Mouse (Mus musculus): ENCODE data around the gene Brd4. TPM values are rescaled to one million over a fixed set of nuclear protein-coding genes. Genes with fewer than 3 reads are reported as not detected.
A peak's percentile ranks its signal among the peaks of the same experiment; 100 is the strongest.

The Brd4 gene
- polyA plus RNA-seq, 1 experiment: 85.6 TPM

DNA sequence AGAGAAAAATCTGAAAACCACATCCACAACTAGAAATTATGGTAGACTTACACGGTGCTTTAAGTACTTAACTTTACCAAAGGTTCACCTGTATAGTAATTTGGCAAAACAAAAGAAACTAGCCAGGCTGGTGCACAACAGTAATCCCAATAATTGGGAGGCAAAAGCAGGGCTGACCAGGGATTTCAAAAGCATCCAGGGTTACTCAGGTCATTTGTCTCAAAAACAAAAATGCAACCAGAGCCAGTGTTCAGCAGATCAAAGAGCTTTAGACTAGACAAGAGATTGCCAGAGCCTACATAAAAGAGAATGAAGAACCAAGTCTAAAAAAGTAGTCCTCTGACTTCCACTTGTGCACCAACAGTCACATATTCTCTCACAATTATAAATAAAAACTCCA, 7.3 kb downstream of the Brd4 start:
- DNase-seq (ENCODE audit: low read depth): no peak
- TF ChIP-seq POLR2A (IDR thresholded peaks at IDR 0.05; ENCODE audit: borderline replicate concordance, extremely low read depth, insufficient read depth, insufficient read length, poor library complexity, severe bottlenecking) (no peak), CTCF (IDR thresholded peaks at IDR 0.05; ENCODE audit: borderline replicate concordance, extremely low read depth, insufficient read depth, insufficient read length) (no peak)

DNA sequence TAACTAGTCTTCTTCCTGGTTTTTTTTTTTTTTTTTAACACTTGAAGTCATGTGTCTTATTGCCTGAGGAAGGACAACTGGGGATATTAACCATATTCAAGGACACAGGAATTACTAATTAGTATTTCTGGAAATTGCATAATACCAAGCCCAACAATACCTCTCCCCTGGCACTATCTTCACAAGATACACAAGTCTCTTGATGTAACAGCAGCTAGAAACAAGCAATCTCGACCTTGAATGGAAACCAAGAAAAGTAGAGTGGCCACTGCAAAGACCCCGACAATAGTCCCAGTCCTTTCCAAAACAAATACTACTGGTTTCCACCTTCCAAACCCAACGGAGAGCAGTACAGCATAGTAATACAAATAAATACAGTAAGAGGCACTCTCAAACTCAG, 9.0 kb downstream of the Brd4 start:
- TF ChIP-seq POLR2A (IDR thresholded peaks at IDR 0.05; ENCODE audit: borderline replicate concordance, extremely low read depth, insufficient read depth, insufficient read length, poor library complexity, severe bottlenecking) (no peak), CTCF (IDR thresholded peaks at IDR 0.05; ENCODE audit: borderline replicate concordance, extremely low read depth, insufficient read depth, insufficient read length) (no peak)
- no peak for DNase-seq (ENCODE audit: low read depth)

DNA sequence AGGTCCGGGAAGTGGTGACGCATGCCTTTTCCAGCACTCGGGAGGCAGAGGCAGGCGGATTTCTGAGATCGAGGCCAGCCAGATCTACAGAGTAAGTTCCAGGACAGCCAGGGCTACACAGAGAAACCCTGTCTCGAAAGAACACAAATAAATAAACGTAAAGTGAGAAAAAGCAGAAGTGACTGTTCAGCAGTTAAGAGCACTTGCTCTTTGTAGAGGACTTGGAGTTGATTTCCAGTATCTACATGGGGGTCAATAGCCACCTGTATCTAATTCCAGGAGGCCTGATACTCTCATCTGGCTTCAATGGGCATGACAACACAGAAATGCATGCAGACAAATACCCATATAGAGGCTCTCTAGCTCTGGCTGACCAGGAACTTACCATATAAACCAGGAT, 15.4 kb downstream of the Brd4 start:
- no peak for DNase-seq (ENCODE audit: low read depth)
- TF ChIP-seq CTCF (IDR thresholded peaks at IDR 0.05; ENCODE audit: borderline replicate concordance, extremely low read depth, insufficient read depth, insufficient read length) (no peak), POLR2A (IDR thresholded peaks at IDR 0.05; ENCODE audit: borderline replicate concordance, extremely low read depth, insufficient read depth, insufficient read length, poor library complexity, severe bottlenecking) (no peak)

DNA sequence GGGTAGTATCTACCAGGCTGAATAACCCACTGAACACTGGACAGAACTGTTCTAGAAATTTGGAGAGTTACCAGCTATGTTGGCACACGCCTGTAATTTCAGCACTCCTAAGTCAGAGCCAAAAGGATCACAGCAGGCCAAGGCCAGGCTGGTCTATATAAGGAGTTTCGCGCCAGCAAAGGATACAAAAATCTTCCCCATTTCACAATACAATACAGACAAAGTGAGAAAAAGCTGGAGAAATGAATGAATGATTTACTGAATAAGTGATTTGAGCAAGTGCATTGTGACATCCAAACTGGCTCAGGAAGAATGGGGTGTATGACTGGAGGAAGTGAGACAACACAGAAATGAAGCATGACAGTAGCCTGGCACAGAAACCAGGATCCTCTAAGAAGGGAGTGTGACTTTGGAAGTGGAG, 16.0 kb downstream of the Brd4 start:
- peak; percentile 17 for DNase-seq (ENCODE audit: low read depth)

DNA sequence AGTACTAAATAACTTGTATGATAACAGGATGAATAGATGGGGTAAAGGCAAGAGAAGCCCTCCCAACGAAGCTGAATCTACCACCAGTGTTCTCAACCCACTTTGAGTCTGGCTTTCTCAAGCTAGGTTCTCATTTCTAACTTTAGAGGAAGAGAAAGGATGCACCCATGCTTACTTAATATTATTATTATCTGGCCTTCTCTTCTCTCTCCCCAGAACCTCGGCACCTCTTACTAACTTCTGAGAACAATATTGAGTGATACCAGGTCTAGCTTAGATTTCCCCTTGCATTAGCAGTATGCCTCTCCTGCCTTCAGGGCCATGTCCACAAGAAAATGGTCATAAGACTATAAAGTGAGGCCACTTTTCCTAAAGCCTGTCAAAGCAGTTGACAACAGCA, 16.4 kb downstream of the Brd4 start:
- DNase-seq (ENCODE audit: low read depth): no peak
- TF ChIP-seq CTCF (IDR thresholded peaks at IDR 0.05; ENCODE audit: borderline replicate concordance, extremely low read depth, insufficient read depth, insufficient read length): no peak
- no peak for TF ChIP-seq POLR2A (IDR thresholded peaks at IDR 0.05; ENCODE audit: borderline replicate concordance, extremely low read depth, insufficient read depth, insufficient read length, poor library complexity, severe bottlenecking)

More for the DNA sequence above, 16.0 kb downstream of the Brd4 start:
- TF ChIP-seq POLR2A (IDR thresholded peaks at IDR 0.05; ENCODE audit: borderline replicate concordance, extremely low read depth, insufficient read depth, insufficient read length, poor library complexity, severe bottlenecking) (no peak), CTCF (IDR thresholded peaks at IDR 0.05; ENCODE audit: borderline replicate concordance, extremely low read depth, insufficient read depth, insufficient read length) (no peak)

DNA sequence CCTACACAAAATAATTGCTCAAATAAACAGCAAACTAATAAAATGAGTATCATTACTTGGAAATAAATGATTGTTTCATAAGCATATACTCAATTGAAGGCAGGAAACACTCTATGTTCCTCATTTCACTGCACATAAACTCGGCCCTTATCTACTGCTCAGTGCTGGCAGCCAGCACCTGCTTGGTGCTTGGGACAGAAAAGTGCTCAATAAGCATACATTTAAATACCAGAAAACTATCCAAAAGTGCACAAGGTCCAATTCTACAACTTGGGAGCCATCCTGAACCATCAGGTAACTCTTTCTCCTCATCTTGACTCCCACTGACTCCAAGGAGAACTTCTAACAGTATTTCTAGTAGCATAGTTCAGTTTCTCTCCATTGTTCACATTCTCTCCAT, 16.9 kb downstream of the Brd4 start:
- TF ChIP-seq POLR2A (IDR thresholded peaks at IDR 0.05; ENCODE audit: borderline replicate concordance, extremely low read depth, insufficient read depth, insufficient read length, poor library complexity, severe bottlenecking) (no peak), CTCF (IDR thresholded peaks at IDR 0.05; ENCODE audit: borderline replicate concordance, extremely low read depth, insufficient read depth, insufficient read length) (no peak)
- no peak for DNase-seq (ENCODE audit: low read depth)

DNA sequence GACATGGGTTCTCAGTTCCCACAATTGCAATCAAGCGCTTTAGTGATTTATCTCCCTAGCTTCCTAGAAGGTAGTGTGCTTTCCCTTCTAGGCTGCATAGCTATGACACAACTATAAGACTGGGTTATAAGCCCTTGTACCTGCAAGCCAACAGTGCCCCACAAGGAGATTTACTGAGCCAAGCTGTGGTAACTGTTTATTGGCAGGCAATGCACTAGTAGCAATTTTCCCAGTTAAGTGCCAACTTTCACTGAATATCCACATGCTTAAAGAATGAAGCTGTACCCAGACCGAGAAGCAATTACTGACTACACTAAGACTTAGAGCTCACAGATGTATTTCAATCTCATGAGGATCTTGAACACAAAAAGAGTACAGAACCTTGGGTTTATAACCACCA, 20.9 kb downstream of the Brd4 start:
- no peak for TF ChIP-seq CTCF (IDR thresholded peaks at IDR 0.05; ENCODE audit: borderline replicate concordance, extremely low read depth, insufficient read depth, insufficient read length)
- no peak for TF ChIP-seq POLR2A (IDR thresholded peaks at IDR 0.05; ENCODE audit: borderline replicate concordance, extremely low read depth, insufficient read depth, insufficient read length, poor library complexity, severe bottlenecking)
- peak; percentile 78 for DNase-seq (ENCODE audit: low read depth)

DNA sequence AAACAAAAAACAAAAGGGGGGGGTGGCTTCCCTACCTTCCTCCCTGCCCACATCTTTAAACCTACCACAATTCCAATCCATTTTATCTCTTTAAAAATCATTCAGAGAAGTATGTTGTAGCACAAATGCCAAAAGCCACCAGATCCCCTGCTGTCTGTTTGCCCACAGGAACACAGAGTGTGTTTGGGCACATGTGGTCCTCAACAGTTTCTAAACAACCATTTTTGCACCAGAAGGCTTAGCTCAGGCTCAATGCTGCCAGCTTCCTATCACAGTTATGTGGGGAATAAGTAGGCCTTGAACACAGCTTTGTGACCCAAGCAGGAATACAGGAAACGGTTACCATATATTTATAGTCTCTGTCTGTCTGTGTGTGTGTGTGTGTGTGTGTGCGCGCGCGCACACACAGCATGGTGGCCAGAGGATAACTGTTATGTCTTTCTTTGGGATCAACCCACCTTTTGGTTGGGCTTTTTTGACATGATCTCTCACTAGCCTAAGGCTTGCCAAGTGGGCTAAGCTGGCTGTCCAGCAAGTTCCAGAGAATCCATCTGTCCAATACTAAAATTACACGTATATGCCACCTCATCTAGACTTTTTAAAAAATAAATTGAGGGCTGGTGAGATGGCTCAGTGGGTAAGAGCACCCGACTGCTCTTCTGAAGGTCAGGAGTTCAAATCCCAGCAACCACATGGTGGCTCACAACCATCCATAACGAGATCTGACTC, 21.5 kb downstream of the Brd4 start:
- no peak for TF ChIP-seq POLR2A (IDR thresholded peaks at IDR 0.05; ENCODE audit: borderline replicate concordance, extremely low read depth, insufficient read depth, insufficient read length, poor library complexity, severe bottlenecking)
- TF ChIP-seq CTCF (IDR thresholded peaks at IDR 0.05; ENCODE audit: borderline replicate concordance, extremely low read depth, insufficient read depth, insufficient read length): no peak
- peak; percentile 65 for DNase-seq (ENCODE audit: low read depth)

DNA sequence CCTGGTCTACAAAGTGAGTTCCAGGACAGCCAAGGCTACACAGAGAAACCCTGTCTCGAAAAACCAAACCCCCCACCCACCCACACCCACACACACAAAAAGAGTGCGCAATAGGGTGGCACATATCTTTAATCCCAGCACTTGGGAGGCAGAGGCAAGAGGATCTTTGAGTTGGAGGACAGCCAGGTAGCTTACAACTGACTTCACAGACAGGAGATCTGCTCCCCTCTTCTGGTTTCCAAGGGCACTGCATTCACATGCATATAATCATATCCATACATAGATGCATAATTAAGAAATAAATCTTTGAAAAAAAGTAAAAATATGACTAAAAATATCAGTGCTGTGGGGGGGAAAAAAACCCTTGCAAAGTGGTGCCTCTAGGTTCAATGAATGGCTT, 25.7 kb downstream of the Brd4 start:
- TF ChIP-seq POLR2A (IDR thresholded peaks at IDR 0.05; ENCODE audit: borderline replicate concordance, extremely low read depth, insufficient read depth, insufficient read length, poor library complexity, severe bottlenecking) (no peak), CTCF (IDR thresholded peaks at IDR 0.05; ENCODE audit: borderline replicate concordance, extremely low read depth, insufficient read depth, insufficient read length) (no peak)

DNA sequence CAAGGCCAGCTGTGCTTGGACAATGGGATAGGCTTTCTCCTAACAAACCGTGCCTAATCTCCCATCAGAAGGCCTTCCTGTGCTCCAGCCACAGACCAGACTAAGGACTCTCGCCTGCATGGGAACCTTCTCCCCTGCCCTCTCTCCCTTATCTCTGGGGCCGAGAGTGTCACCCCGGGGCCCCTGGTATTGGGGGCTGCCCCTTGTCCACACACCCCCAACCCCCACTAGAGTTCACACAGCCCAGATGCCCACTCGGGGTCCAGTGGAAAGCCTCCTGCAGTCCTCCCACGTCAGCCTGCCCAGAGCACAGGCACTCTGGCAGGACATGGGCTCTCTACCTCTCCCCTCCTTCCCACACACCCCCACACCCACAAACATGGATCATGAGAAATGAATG, 26.6 kb downstream of the Brd4 start:
- TF ChIP-seq CTCF (IDR thresholded peaks at IDR 0.05; ENCODE audit: borderline replicate concordance, extremely low read depth, insufficient read depth, insufficient read length) (no peak), POLR2A (IDR thresholded peaks at IDR 0.05; ENCODE audit: borderline replicate concordance, extremely low read depth, insufficient read depth, insufficient read length, poor library complexity, severe bottlenecking) (no peak)
- DNase-seq (ENCODE audit: low read depth): no peak

More for the DNA sequence above, 25.7 kb downstream of the Brd4 start:
- DNase-seq (ENCODE audit: low read depth): no peak

DNA sequence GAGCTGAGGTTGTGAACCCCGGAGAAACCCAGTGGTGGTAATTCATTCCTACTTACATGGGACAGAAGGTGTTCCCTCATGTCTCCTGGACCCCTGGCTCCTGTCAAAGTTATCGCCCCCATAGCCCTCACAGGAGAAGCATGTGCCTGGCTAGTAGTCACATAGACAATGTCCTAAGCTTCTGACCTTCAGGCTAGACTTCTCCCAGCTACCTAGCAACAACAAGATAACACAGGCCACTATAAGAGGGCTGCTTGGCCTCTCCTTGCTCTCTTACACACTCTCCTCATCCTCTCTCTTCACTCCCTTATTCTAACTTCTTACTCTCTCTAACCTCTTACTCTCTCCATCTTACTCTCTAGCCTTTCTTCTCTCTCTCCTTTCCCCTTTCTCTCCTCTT, 27.1 kb downstream of the Brd4 start:
- TF ChIP-seq POLR2A (IDR thresholded peaks at IDR 0.05; ENCODE audit: borderline replicate concordance, extremely low read depth, insufficient read depth, insufficient read length, poor library complexity, severe bottlenecking): no peak
- no peak for TF ChIP-seq CTCF (IDR thresholded peaks at IDR 0.05; ENCODE audit: borderline replicate concordance, extremely low read depth, insufficient read depth, insufficient read length)
- DNase-seq (ENCODE audit: low read depth): no peak

DNA sequence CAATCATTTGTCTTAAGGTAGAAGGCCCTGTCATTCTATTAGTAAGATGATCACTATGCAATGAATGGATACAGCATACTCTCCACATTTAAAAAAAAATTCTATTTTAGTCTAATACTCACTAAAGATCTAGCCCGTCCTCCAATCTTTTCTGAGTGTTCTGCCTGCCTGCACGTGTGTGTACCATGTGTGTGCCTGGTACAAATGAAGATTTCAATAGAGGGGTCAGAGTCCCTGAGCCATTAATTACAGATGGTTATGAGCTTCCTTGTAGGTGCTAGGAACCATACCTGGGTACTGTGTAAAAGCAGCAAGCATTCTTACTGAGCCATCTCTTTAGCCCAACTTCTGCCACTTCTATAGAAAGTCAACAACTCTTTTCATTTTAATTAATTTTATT, 27.6 kb downstream of the Brd4 start:
- DNase-seq (ENCODE audit: low read depth): no peak
- no peak for TF ChIP-seq POLR2A (IDR thresholded peaks at IDR 0.05; ENCODE audit: borderline replicate concordance, extremely low read depth, insufficient read depth, insufficient read length, poor library complexity, severe bottlenecking)
- no peak for TF ChIP-seq CTCF (IDR thresholded peaks at IDR 0.05; ENCODE audit: borderline replicate concordance, extremely low read depth, insufficient read depth, insufficient read length)

All from brain, embryonic 14.5 days (tissue).